Mouse (Mus musculus) intestine, embryonic 16.5 days (tissue): ENCODE measurements around the gene Slc26a10. TPM values are rescaled to one million over a fixed set of nuclear protein-coding genes. Genes with fewer than 3 reads are reported as not detected.

Source experiments
- ATAC-seq: fragments of 200-750 bp; cut with Nextera tagmentation; 2 replicates; pipeline ENCODE4 v1.8.0; 2017; ENCODE audit warnings: moderate TSS enrichment, moderate library complexity
- H3K27ac ChIP-seq: fragments of 300-500 bp; sonication (generic); 2 replicates; pipeline ENCODE4 v1.5.1; 2014; ENCODE audit warnings: mild to moderate bottlenecking, low read length
- H3K27me3 ChIP-seq: fragments of 300-500 bp; sonication (generic); replicated peaks from 2 replicates; pipeline ENCODE4 v1.6.1; 2014; ENCODE audit warnings: low read length, control low read depth, mixed read lengths; ENCODE audit not compliant: control insufficient read depth, insufficient read depth
- H3K36me3 ChIP-seq: fragments of 300-500 bp; sonication (generic); 2 replicates; pipeline ENCODE4 v1.6.1; 2014; ENCODE audit warnings: low read length, control low read depth; ENCODE audit not compliant: control insufficient read depth, insufficient read depth
- H3K4me1 ChIP-seq: fragments of 300-500 bp; sonication (generic); 2 replicates; pipeline ENCODE4 v1.6.1; 2014; ENCODE audit warnings: low read length, control low read depth, mixed read lengths; ENCODE audit not compliant: control insufficient read depth, insufficient read depth
- H3K4me2 ChIP-seq: fragments of 300-500 bp; sonication (generic); 2 replicates; pipeline ENCODE4 v1.6.1; 2014; ENCODE audit warnings: low read depth, low read length, control low read depth
- H3K4me3 ChIP-seq: fragments of 300-500 bp; sonication (generic); 2 replicates; pipeline ENCODE4 v1.5.1; 2014; ENCODE audit warnings: mild to moderate bottlenecking, low read length
- H3K9ac ChIP-seq: fragments of 300-500 bp; sonication (generic); 2 replicates; pipeline ENCODE4 v1.6.1; 2014; ENCODE audit warnings: low read depth, low read length
- H3K9me3 ChIP-seq: fragments of 300-500 bp; sonication (generic); 2 replicates; pipeline ENCODE4 v1.6.1; 2016; ENCODE audit warnings: low read length, control low read depth; ENCODE audit not compliant: control insufficient read depth
- WGBS: fragments of 180-500 bp; shearing (Covaris S2); extraction: QIAGEN DNeasy Blood & Tissue Kit; methylation state at CpG from one replicate; pipeline ENCODE4 v1.1.7; 2014; 5-methylcytosine and 5-hydroxymethylcytosine counted together
- polyA plus RNA-seq: library from polyadenylated mRNA; unstranded; fragments of >200 nt; fragmentation: Nextera tagmentation; extraction: Ambion mirVana; gene quantifications from 2 replicates; pipeline ENCODE4 v1.2.1, GENCODE M21; 2015

Slc26a10 gene
- polyA plus RNA-seq, 1 experiment from 2014 or later, result 1.1 TPM

GRCm38 (mm10) chr10:127125210-127126001 lies 55.0 kb downstream of the Slc26a10 start:
- Histone ChIP-seq H3K27me3 (no peaks in the 10 kb centered on the region), H3K9ac (no peak overlapping the region), H3K27ac (no peak overlapping the region), H3K4me3 (no peak overlapping the region), H3K9me3 (no peaks in the 10 kb centered on the region), H3K4me1 (peaks cover 9% of the 10 kb centered on the region), H3K4me2 (no peak overlapping the region), H3K36me3 (no peaks in the 10 kb centered on the region)
- ATAC-seq, result no peak
- WGBS, result 73% methylated on average over 9 of the region's 9 CpGs

GRCm38 (mm10) chr10:127123436-127123805 lies 57.0 kb downstream of the Slc26a10 start:
- peak overlapping the region; percentile 30 for H3K4me3 ChIP-seq
- H3K4me2 ChIP-seq, result peak overlapping the region; percentile 55
- H3K27me3 ChIP-seq, result no peaks in the 10 kb centered on the region
- ATAC-seq, result no peak
- peak overlapping the region; percentile 23; the same call in 1 of the 2 replicates for H3K27ac ChIP-seq
- H3K4me1 ChIP-seq, result peaks cover 14% of the 10 kb centered on the region
- H3K36me3 ChIP-seq, result peaks cover 4% of the 10 kb centered on the region; the same call in 1 of the 2 replicates
- 16% methylated on average over 4 of the region's 4 CpGs for WGBS
- peak overlapping the region; percentile 23; the same call in 1 of the 2 replicates for H3K9ac ChIP-seq
- H3K9me3 ChIP-seq, result no peaks in the 10 kb centered on the region

DNA sequence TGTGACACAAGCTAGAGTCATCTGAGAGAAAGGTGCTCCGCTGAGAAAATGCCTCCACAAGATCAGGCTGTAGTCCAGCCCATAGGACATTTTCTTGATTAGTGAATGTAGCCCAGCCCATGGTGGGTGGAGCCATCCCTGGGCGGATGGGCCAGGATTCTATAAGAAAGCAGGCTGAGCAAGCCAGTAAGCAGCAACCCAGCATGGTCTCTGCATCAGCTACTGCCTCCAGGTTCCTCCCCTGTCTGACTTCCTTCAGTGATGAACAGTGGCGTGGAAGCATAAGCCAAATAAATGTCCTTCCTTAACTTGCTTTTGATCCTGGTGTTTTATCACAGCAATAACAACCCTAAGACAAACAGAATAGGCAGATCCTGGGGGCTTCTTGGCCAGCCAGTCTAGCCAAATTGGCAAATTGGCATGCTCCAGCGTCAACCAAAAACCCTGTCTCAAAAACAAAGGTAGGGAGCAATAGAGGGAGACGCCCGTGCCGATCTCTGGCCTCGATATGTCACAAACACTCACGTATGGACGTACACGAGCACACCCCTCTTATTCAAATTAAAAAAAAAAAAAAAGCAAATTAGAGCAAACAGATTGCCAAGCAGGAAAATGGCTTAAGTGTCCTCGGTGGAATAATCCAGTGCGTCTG lies 57.5 kb downstream of the Slc26a10 start:
- H3K36me3 ChIP-seq, result peaks cover 4% of the 10 kb centered on the region
- ATAC-seq, result peak; percentile 52
- H3K4me3 ChIP-seq, result peak overlapping the region; percentile 30
- H3K27ac ChIP-seq, result peak overlapping the region; percentile 23; the same call in 1 of the 2 replicates
- H3K27me3 ChIP-seq, result no peaks in the 10 kb centered on the region
- peaks cover 14% of the 10 kb centered on the region for H3K4me1 ChIP-seq
- H3K4me2 ChIP-seq, result peak overlapping the region; percentile 55
- no peaks in the 10 kb centered on the region for H3K9me3 ChIP-seq
- H3K9ac ChIP-seq, result peak overlapping the region; percentile 23; the same call in 1 of the 2 replicates
- 16% methylated on average over 13 of the region's 13 CpGs for WGBS

DNA sequence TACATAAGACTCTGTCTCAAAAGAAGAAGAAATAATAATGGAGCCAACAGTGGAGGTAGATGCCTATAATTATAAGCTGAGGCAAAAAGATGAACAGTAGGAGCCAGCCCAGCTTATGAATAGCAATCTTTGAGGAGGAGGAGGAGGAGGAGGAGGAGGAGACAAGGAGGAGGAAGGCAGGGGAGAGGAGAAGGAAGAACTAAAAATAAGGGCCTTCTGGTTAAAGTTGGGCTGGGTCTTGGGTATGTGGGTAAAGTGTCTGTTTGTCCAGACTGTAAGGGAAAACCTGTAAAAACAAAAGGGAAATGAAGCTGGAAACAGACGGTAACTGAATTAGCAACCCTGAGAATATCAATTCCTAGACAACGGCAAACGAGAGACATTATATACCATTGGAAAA lies 58.4 kb downstream of the Slc26a10 start:
- H3K27ac ChIP-seq, result no peak overlapping the region
- H3K9ac ChIP-seq, result no peak overlapping the region
- no peak overlapping the region for H3K4me3 ChIP-seq
- H3K9me3 ChIP-seq, result no peaks in the 10 kb centered on the region
- H3K27me3 ChIP-seq, result no peaks in the 10 kb centered on the region
- WGBS, result 84% methylated on average over 3 of the region's 3 CpGs
- peaks cover 9% of the 10 kb centered on the region for H3K36me3 ChIP-seq
- H3K4me2 ChIP-seq, result no peak overlapping the region
- H3K4me1 ChIP-seq, result peaks cover 14% of the 10 kb centered on the region
- no peak for ATAC-seq

Other genes with a start within 250 kb of the Slc26a10 start
- gene Ctdsp2, start 201.9 kb downstream of the Slc26a10 start, polyA plus RNA-seq, result 41.2 and 44.0 TPM in 2 replicates
- 0.21 and 0.28 TPM in 2 replicates for gene Avil, start 179.9 kb downstream of the Slc26a10 start, polyA plus RNA-seq
- gene Tsfm, start 149.8 kb downstream of the Slc26a10 start, polyA plus RNA-seq, result 85.7 and 100 TPM in 2 replicates
- gene Mettl1, start 139.2 kb downstream of the Slc26a10 start, polyA plus RNA-seq, result 42.4 and 48.3 TPM in 2 replicates
- 0.49 and 0.61 TPM in 2 replicates for gene Eef1akmt3, start 139.1 kb downstream of the Slc26a10 start, polyA plus RNA-seq
- 0.05 and 0.11 TPM in 2 replicates for gene Cyp27b1, start 132.4 kb downstream of the Slc26a10 start, polyA plus RNA-seq
- gene March9, start 120.5 kb downstream of the Slc26a10 start, polyA plus RNA-seq, result 0.40 and 0.50 TPM in 2 replicates
- gene Cdk4, start 117.1 kb downstream of the Slc26a10 start, polyA plus RNA-seq, result 1,474 and 1,595 TPM in 2 replicates
- gene Tspan31, start 110.4 kb downstream of the Slc26a10 start, polyA plus RNA-seq, result 189 and 206 TPM in 2 replicates
- gene Agap2, start 105.4 kb downstream of the Slc26a10 start, polyA plus RNA-seq, result 0.05 and 0.21 TPM in 2 replicates
- gene Os9, start 59.5 kb downstream of the Slc26a10 start, polyA plus RNA-seq, result 110 and 116 TPM in 2 replicates
- gene B4galnt1, start 15.4 kb downstream of the Slc26a10 start, polyA plus RNA-seq, result 65.6 and 66.7 TPM in 2 replicates
- 44.7 and 46.3 TPM in 2 replicates for gene Arhgef25, start 9.4 kb upstream of the Slc26a10 start, polyA plus RNA-seq
- gene Dtx3, start 15.1 kb upstream of the Slc26a10 start, polyA plus RNA-seq, result 54.4 and 56.9 TPM in 2 replicates
- 40.3 and 44.5 TPM in 2 replicates for gene Pip4k2c, start 30.9 kb upstream of the Slc26a10 start, polyA plus RNA-seq
- 5.2 and 5.3 TPM in 2 replicates for gene Kif5a, start 82.7 kb upstream of the Slc26a10 start, polyA plus RNA-seq
- gene Dctn2, start 85.7 kb upstream of the Slc26a10 start, polyA plus RNA-seq, result 162 and 170 TPM in 2 replicates
- 9.9 and 11.1 TPM in 2 replicates for gene Mbd6, start 108.4 kb upstream of the Slc26a10 start, polyA plus RNA-seq
- 96.8 and 108 TPM in 2 replicates for gene Mars, start 131.1 kb upstream of the Slc26a10 start, polyA plus RNA-seq
- gene Arhgap9, start 141.3 kb upstream of the Slc26a10 start, polyA plus RNA-seq, result 7.9 and 9.0 TPM in 2 replicates
- gene Gli1, start 161.3 kb upstream of the Slc26a10 start, polyA plus RNA-seq, result 6.6 and 7.6 TPM in 2 replicates
- not detected in 2 replicates for gene Inhbe, start 173.8 kb upstream of the Slc26a10 start, polyA plus RNA-seq
- not detected in 2 replicates for gene Inhbc, start 189.8 kb upstream of the Slc26a10 start, polyA plus RNA-seq
- gene R3hdm2, start 199.7 kb upstream of the Slc26a10 start, polyA plus RNA-seq, result 17.7 and 18.3 TPM in 2 replicates